Mouse (Mus musculus): ENCODE results near the gene Vcl.

GRCm38 (mm10) chr14:20995497-20995896, 66.3 kb downstream of the Vcl start:
- TF ChIP-seq CTCF (IDR thresholded peaks at IDR 0.05; ENCODE audit: insufficient read depth, low read length) (no peak), POLR2A (IDR thresholded peaks at IDR 0.05; ENCODE audit: borderline replicate concordance, extremely low read depth, low read depth, low read length) (no peak)

Measured in lung, adult 2 months (tissue).